Mouse (Mus musculus): ENCODE measurements around the gene Nsun7. TPM values are rescaled to one million over a fixed set of nuclear protein-coding genes. Genes with fewer than 3 reads are reported as not detected.

The Nsun7 gene
- polyA plus RNA-seq, 1 experiment from 2014 or later, result 0.65 TPM

GRCm38 (mm10) chr5:66319341-66319740, 59.6 kb downstream of the Nsun7 start:
- H3K4me3 ChIP-seq, result no peak overlapping the region
- ATAC-seq (ENCODE audit: insufficient number of reproducible peaks, low FRiP score, low TSS enrichment, low read depth), result no peak
- 0 out of 2 replicates have a peak, but pooled peaks cover 4% of the 10 kb centered on the region for H3K4me1 ChIP-seq
- no peaks in the 10 kb centered on the region for H3K9me3 ChIP-seq
- WGBS, result 73% methylated on average over 6 of the region's 6 CpGs
- H3K27ac ChIP-seq, result no peak overlapping the region
- H3K4me2 ChIP-seq, result no peak overlapping the region
- H3K36me3 ChIP-seq, result no peaks in the 10 kb centered on the region
- no peak overlapping the region for H3K9ac ChIP-seq
- H3K27me3 ChIP-seq, result no peaks in the 10 kb centered on the region

- WGBS, result 66% methylated on average over 14 of the region's 14 CpGs
- Histone ChIP-seq H3K9ac (no peak overlapping the region), H3K4me3 (no peak overlapping the region), H3K4me2 (no peak overlapping the region), H3K4me1 (0 out of 2 replicates have a peak, but pooled peaks cover 4% of the 10 kb centered on the region), H3K27me3 (no peaks in the 10 kb centered on the region), H3K36me3 (no peaks in the 10 kb centered on the region), H3K9me3 (no peaks in the 10 kb centered on the region), H3K27ac (peak overlapping the region; percentile 5; the same call in 1 of the 2 replicates)
- no peak for ATAC-seq (ENCODE audit: insufficient number of reproducible peaks, low FRiP score, low TSS enrichment, low read depth)
Observed at GRCm38 (mm10) chr5:66319827-66320404, 60.2 kb downstream of the Nsun7 start.

- no peak overlapping the region for H3K4me2 ChIP-seq
- no peak overlapping the region for H3K27ac ChIP-seq
- no peak overlapping the region for H3K4me3 ChIP-seq
- 87% methylated on average over 4 of the region's 4 CpGs for WGBS
- H3K36me3 ChIP-seq, result no peaks in the 10 kb centered on the region
- H3K9ac ChIP-seq, result no peak overlapping the region
- no peaks in the 10 kb centered on the region for H3K9me3 ChIP-seq
- ATAC-seq (ENCODE audit: insufficient number of reproducible peaks, low FRiP score, low TSS enrichment, low read depth), result no peak
- no peaks in the 10 kb centered on the region for H3K27me3 ChIP-seq
- H3K4me1 ChIP-seq, result 0 out of 2 replicates have a peak, but pooled peaks cover 4% of the 10 kb centered on the region
Observed at GRCm38 (mm10) chr5:66323131-66323530, 63.4 kb downstream of the Nsun7 start.

- no peak for ATAC-seq (ENCODE audit: insufficient number of reproducible peaks, low FRiP score, low TSS enrichment, low read depth)
- Histone ChIP-seq H3K4me3 (no peak overlapping the region), H3K36me3 (no peaks in the 10 kb centered on the region), H3K27me3 (no peaks in the 10 kb centered on the region), H3K27ac (no peak overlapping the region), H3K9me3 (no peaks in the 10 kb centered on the region), H3K4me1 (0 out of 2 replicates have a peak, but pooled peaks cover 4% of the 10 kb centered on the region), H3K4me2 (no peak overlapping the region), H3K9ac (no peak overlapping the region)
- 79% methylated on average over 11 of the region's 11 CpGs for WGBS
Observed at GRCm38 (mm10) chr5:66323603-66324002, 63.9 kb downstream of the Nsun7 start.

GRCm38 (mm10) chr5:66326395-66326794, 66.7 kb downstream of the Nsun7 start:
- Histone ChIP-seq H3K9ac (no peak overlapping the region), H3K4me3 (no peak overlapping the region), H3K4me1 (no peaks in the 10 kb centered on the region), H3K4me2 (no peak overlapping the region), H3K9me3 (no peaks in the 10 kb centered on the region), H3K27me3 (no peaks in the 10 kb centered on the region), H3K27ac (no peak overlapping the region), H3K36me3 (no peaks in the 10 kb centered on the region)
- no peak for ATAC-seq (ENCODE audit: insufficient number of reproducible peaks, low FRiP score, low TSS enrichment, low read depth)
- whole genome bisulfite sequencing, result 74% methylated on average over 7 of the region's 7 CpGs

- Histone ChIP-seq H3K4me3 (no peak overlapping the region), H3K4me2 (no peak overlapping the region), H3K9me3 (no peaks in the 10 kb centered on the region), H3K27me3 (no peaks in the 10 kb centered on the region), H3K27ac (no peak overlapping the region), H3K4me1 (no peaks in the 10 kb centered on the region), H3K9ac (no peak overlapping the region), H3K36me3 (no peaks in the 10 kb centered on the region)
- no peak for ATAC-seq (ENCODE audit: insufficient number of reproducible peaks, low FRiP score, low TSS enrichment, low read depth)
- 70% methylated on average over 19 of the region's 19 CpGs for WGBS
Observed at GRCm38 (mm10) chr5:66327949-66328726, 68.4 kb downstream of the Nsun7 start.

GRCm38 (mm10) chr5:66328766-66329165, 69.1 kb downstream of the Nsun7 start:
- Histone ChIP-seq H3K9ac (no peak overlapping the region), H3K4me2 (no peak overlapping the region), H3K9me3 (no peaks in the 10 kb centered on the region), H3K36me3 (no peaks in the 10 kb centered on the region), H3K27ac (no peak overlapping the region), H3K4me3 (no peak overlapping the region), H3K4me1 (no peaks in the 10 kb centered on the region), H3K27me3 (no peaks in the 10 kb centered on the region)
- no peak for ATAC-seq (ENCODE audit: insufficient number of reproducible peaks, low FRiP score, low TSS enrichment, low read depth)
- 92% methylated on average over 7 of the region's 7 CpGs for WGBS

GRCm38 (mm10) chr5:66330806-66331205, 71.1 kb downstream of the Nsun7 start:
- no peak overlapping the region for H3K4me3 ChIP-seq
- H3K27ac ChIP-seq, result no peak overlapping the region
- no peak overlapping the region for H3K9ac ChIP-seq
- no peaks in the 10 kb centered on the region for H3K9me3 ChIP-seq
- ATAC-seq (ENCODE audit: insufficient number of reproducible peaks, low FRiP score, low TSS enrichment, low read depth), result no peak
- H3K36me3 ChIP-seq, result no peaks in the 10 kb centered on the region
- H3K27me3 ChIP-seq, result no peaks in the 10 kb centered on the region
- 92% methylated on average over 6 of the region's 6 CpGs for WGBS
- H3K4me2 ChIP-seq, result no peak overlapping the region
- no peaks in the 10 kb centered on the region for H3K4me1 ChIP-seq

GRCm38 (mm10) chr5:66337025-66337968, 77.6 kb downstream of the Nsun7 start:
- Histone ChIP-seq H3K4me2 (peak overlapping the region; percentile 68), H3K9me3 (no peaks in the 10 kb centered on the region), H3K9ac (no peak overlapping the region; the same call in 1 of the 2 replicates), H3K27ac (no peak overlapping the region), H3K4me1 (peaks cover 14% of the 10 kb centered on the region), H3K36me3 (no peaks in the 10 kb centered on the region), H3K4me3 (peak overlapping the region; percentile 38), H3K27me3 (no peaks in the 10 kb centered on the region)
- 4% methylated on average over 36 of the region's 38 CpGs for whole genome bisulfite sequencing
- peak; percentile 30; the same call in 1 of the 2 replicates for ATAC-seq (ENCODE audit: insufficient number of reproducible peaks, low FRiP score, low TSS enrichment, low read depth)

- H3K9ac ChIP-seq, result no peak overlapping the region
- H3K9me3 ChIP-seq, result no peaks in the 10 kb centered on the region
- no peaks in the 10 kb centered on the region for H3K27me3 ChIP-seq
- H3K4me1 ChIP-seq, result peaks cover 14% of the 10 kb centered on the region
- 36% methylated on average over 6 of the region's 6 CpGs for WGBS
- 0 out of 2 replicates have a peak, but pooled peaks have one; percentile 23 for ATAC-seq (ENCODE audit: insufficient number of reproducible peaks, low FRiP score, low TSS enrichment, low read depth)
- no peak overlapping the region for H3K27ac ChIP-seq
- no peaks in the 10 kb centered on the region for H3K36me3 ChIP-seq
- peak overlapping the region; percentile 68 for H3K4me2 ChIP-seq
- peak overlapping the region; percentile 38 for H3K4me3 ChIP-seq
Observed at GRCm38 (mm10) chr5:66337969-66338345, 78.3 kb downstream of the Nsun7 start.

- H3K36me3 ChIP-seq, result no peaks in the 10 kb centered on the region
- H3K27me3 ChIP-seq, result no peaks in the 10 kb centered on the region
- peaks cover 14% of the 10 kb centered on the region for H3K4me1 ChIP-seq
- H3K9me3 ChIP-seq, result no peaks in the 10 kb centered on the region
- no peak for ATAC-seq (ENCODE audit: insufficient number of reproducible peaks, low FRiP score, low TSS enrichment, low read depth)
- H3K9ac ChIP-seq, result no peak overlapping the region
- no peak overlapping the region for H3K27ac ChIP-seq
- 43% methylated on average over 7 of the region's 7 CpGs for WGBS
- H3K4me3 ChIP-seq, result no peak overlapping the region
- H3K4me2 ChIP-seq, result no peak overlapping the region
Observed at GRCm38 (mm10) chr5:66338583-66338982, 78.9 kb downstream of the Nsun7 start.

Data from limb, embryonic 15.5 days (tissue).